Mouse (Mus musculus): ENCODE results near the gene Olfr390.

Olfr390 gene

GRCm38 (mm10) chr11:73782664-73783063, at the start of gene Olfr390:
Gene Olfr390 (plus strand): TSS chr11:73782964.
- no peak for DNase-seq (ENCODE audit: low read depth, low spot score)

GRCm38 (mm10) chr11:73759115-73759514, 23.6 kb upstream of the Olfr390 start:
- no peak for DNase-seq (ENCODE audit: low read depth, low spot score)

GRCm38 (mm10) chr11:73780613-73781012, 2.2 kb upstream of the Olfr390 start, which contains the start of gene Olfr389:
Gene Olfr389 (minus strand): TSS chr11:73780713.
- no peak for DNase-seq (ENCODE audit: low read depth, low spot score)

DNA sequence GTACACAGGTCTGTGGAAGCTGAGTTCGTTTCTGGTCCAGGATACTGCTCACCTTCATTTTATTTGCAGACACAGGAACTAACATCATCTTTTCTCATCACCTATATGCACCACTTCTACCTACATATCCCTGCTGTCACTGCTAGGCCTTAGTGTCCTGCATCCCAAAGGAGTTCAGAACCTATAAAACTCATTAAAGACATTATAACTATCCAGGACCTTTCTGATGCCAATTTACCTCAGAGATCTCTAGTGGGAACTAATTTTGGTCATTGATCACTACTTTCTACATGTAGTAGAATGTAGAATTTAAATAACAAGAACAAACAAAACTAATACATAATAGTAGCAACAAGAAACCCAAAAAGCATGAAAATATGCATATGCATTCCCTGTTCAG, 20.2 kb downstream of the Olfr390 start, which contains the start of gene Olfr391-ps:
Olfr391-ps (minus strand) TSS at position 101 of the 400 bp plus-strand sequence.
- DNase-seq (ENCODE audit: low read depth, low spot score): no peak

DNA sequence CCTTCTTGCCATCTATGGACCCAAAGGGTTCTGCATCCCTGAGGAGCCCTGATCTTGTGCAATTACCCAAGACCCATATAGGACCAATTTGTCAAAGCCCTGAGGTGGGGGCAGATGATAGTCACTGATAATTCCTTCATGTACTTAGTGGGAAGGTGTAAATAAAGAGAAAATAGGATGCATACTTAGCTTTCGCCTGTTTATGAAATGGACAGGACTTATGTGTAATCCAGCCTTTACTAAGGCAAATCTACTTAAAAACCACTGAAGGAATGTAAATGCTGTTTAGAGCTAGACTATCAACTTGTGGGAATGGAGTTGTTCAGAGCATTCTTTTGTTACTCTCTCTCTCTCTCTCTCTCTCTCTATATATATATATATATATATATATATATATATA, 34.2 kb downstream of the Olfr390 start, which contains the start of gene Olfr392:
Olfr392 (minus strand) TSS at position 101 of the 400 bp plus-strand sequence.
- DNase-seq (ENCODE audit: low read depth, low spot score): no peak
